Mouse (Mus musculus): ENCODE data around the gene Magee2. TPM values are rescaled to one million over a fixed set of nuclear protein-coding genes. Genes with fewer than 3 reads are reported as not detected.
A peak's percentile ranks its signal among the peaks of the same experiment; 100 is the strongest.
"Not testable (repeated sequence)": the region's sequence is repeated elsewhere in the genome, so short reads cannot be mapped to it uniquely, and the experiment has no call there.

The Magee2 gene
- polyA plus RNA-seq (2012; ENCODE audit: insufficient read depth, insufficient read length, low replicate concordance, missing spikeins), result not detected in 2 replicates

DNA sequence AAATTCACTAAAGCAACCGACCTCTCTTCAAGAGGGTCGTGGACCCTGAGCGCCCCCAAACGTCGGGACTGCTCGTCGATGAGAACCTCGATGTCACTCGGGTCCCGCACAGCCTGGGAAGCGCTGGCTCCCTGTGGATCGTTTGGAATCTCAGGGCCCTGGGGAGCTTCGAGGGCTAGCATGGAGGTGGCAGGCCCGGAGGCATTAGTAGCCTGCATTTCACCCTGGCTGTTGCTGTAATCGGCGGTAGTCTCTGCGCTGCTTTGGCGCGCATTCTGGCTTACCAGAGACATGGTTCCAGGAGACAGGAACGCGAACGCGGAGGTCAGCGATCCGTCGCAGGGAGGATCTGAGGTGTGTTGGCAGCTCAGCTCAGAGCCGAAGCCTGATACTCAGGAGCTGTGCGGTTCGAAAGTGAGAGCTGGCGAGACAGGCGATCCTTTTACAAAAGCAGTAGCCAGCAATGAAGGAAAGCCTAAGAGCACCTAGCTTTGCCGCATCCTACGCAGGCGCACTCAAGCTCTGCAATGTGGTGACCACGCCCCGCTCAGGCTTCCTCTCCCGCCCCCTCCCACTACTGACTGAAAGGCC, at the start of gene Magee2:
Magee2 (minus strand) TSS at position 517 of the 591 bp plus-strand sequence.
- H3K27ac ChIP-seq (ENCODE audit: insufficient read depth, low read depth, low read length), result no peak within 1 kb of the TSS

DNA sequence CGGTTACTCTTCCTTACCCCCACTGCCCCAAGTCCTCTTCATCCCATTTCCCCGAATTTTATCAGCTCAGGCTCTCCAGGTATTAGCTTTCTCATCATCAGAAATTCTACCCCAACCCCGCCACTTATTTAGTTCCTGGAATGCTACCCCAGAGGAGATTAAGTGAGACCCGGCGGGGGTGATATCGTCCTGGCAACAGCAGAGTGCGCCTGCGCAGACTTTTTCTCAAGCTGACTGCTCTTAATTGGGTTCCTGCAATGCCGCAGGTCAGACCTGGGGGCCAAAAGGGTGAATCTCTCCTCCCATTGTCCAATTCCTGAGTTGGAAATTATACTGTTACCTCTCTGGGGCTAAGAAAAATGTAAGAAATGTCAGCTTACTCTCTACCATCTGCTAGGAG, 3.5 kb downstream of the Magee2 start:
- TF ChIP-seq CTCF (IDR thresholded peaks at IDR 0.05; ENCODE audit: insufficient read depth, low read depth, low read length), result no peak
- TF ChIP-seq POLR2A (IDR thresholded peaks at IDR 0.05; ENCODE audit: insufficient read depth, low read depth, low read length), result no peak
- Histone ChIP-seq H3K4me3 (ENCODE audit: insufficient read depth, low read depth, low read length) (no peak overlapping the region), H3K4me1 (ENCODE audit: control insufficient read depth, insufficient read depth, low read length) (no peaks in the 10 kb centered on the region), H3K27ac (ENCODE audit: insufficient read depth, low read depth, low read length) (no peak overlapping the region)
- 18% methylated on average over 9 of the region's 9 CpGs for WGBS

More for the DNA sequence above, at the start of gene Magee2:
- no peak for TF ChIP-seq CTCF (IDR thresholded peaks at IDR 0.05; ENCODE audit: insufficient read depth, low read depth, low read length)
- TF ChIP-seq POLR2A (IDR thresholded peaks at IDR 0.05; ENCODE audit: insufficient read depth, low read depth, low read length), result no peak
- no peaks in the 10 kb centered on the region for H3K4me1 ChIP-seq (ENCODE audit: control insufficient read depth, insufficient read depth, low read length)
- 23% methylated on average over 37 of the region's 37 CpGs for WGBS
- H3K4me3 ChIP-seq (ENCODE audit: insufficient read depth, low read depth, low read length), result peak within 1 kb of the TSS; percentile 56

DNA sequence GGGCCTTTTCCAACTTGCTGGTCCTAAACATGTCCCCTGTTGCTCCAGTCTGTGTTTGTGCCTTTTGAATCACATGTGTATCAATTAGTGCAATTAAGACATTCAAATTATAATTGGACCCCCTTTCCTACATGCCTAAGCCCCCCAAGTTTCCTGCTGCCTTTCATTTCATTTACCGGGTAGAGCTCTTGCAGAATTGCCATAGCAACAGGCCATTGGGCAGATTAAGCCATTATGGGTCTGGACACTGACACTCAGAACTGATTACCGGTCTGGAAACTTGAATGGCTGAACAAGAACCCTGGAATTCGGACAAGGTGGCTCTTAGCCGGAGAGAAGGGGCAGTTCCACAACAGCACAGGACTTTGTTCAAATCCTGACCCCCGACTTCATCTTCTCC, 39.5 kb downstream of the Magee2 start:
- 48% methylated on average over 4 of the region's 5 CpGs for WGBS
- not testable (repeated sequence) for H3K4me3 ChIP-seq (ENCODE audit: insufficient read depth, low read depth, low read length); H3K4me1 ChIP-seq (ENCODE audit: control insufficient read depth, insufficient read depth, low read length); H3K27ac ChIP-seq (ENCODE audit: insufficient read depth, low read depth, low read length)

DNA sequence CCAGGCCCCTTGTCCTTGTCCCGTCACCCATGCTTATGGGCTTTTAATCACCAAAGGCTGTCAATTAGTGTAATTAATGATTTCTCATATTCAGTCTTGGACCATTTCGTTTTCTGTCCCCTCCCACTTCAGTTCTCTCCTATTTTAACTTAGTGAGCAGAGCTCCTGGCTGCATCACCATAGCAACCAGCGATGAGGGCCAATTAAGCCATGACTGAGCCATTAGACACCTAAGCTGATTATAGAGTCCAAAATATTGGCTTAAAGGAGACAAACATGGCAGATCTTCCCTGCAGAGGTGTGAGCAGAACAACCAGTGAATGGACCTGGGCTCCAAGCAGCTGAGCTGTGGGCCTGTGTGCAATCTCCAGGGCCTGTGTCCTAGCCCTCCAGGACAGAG, 40.1 kb downstream of the Magee2 start:
- H3K4me1 ChIP-seq (ENCODE audit: control insufficient read depth, insufficient read depth, low read length); H3K4me3 ChIP-seq (ENCODE audit: insufficient read depth, low read depth, low read length); H3K27ac ChIP-seq (ENCODE audit: insufficient read depth, low read depth, low read length): not testable (repeated sequence)
- WGBS, result 33% methylated on average over 1 of the region's 3 CpGs

DNA sequence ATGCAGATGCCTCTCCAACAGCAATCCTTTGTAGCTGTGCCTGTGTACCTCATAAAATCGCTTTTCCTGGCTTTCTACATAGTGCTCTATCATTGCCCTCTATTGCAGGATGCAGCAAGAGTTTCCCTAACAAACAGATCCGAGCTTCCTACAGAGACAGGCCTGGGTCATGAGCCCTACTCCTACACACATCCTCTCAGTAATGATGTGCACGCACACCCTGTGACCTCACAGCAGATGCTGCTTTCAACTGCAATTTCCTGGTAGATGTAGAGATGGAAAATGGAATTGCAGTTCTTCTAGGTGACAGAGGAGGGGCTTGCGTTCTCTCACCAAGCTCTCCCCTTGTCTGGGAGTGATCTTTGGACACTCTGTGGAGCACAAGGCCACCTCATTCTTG, 43.4 kb downstream of the Magee2 start:
- H3K4me3 ChIP-seq (ENCODE audit: insufficient read depth, low read depth, low read length); H3K4me1 ChIP-seq (ENCODE audit: control insufficient read depth, insufficient read depth, low read length); H3K27ac ChIP-seq (ENCODE audit: insufficient read depth, low read depth, low read length): not testable (repeated sequence)
- WGBS, result 65% methylated on average over 4 of the region's 4 CpGs

Other genes with a start within 250 kb of the Magee2 start
- gene Zdhhc15, start 186.2 kb downstream of the Magee2 start, polyA plus RNA-seq (2012; ENCODE audit: insufficient read depth, insufficient read length, low replicate concordance, missing spikeins), result not detected in 2 replicates
- gene Pbdc1, start 222.5 kb upstream of the Magee2 start, polyA plus RNA-seq (2012; ENCODE audit: insufficient read depth, insufficient read length, low replicate concordance, missing spikeins), result not detected in 2 replicates

Measured in olfactory bulb, adult 2 months (tissue).